Mouse (Mus musculus): ENCODE results near the gene Clock.

DNA sequence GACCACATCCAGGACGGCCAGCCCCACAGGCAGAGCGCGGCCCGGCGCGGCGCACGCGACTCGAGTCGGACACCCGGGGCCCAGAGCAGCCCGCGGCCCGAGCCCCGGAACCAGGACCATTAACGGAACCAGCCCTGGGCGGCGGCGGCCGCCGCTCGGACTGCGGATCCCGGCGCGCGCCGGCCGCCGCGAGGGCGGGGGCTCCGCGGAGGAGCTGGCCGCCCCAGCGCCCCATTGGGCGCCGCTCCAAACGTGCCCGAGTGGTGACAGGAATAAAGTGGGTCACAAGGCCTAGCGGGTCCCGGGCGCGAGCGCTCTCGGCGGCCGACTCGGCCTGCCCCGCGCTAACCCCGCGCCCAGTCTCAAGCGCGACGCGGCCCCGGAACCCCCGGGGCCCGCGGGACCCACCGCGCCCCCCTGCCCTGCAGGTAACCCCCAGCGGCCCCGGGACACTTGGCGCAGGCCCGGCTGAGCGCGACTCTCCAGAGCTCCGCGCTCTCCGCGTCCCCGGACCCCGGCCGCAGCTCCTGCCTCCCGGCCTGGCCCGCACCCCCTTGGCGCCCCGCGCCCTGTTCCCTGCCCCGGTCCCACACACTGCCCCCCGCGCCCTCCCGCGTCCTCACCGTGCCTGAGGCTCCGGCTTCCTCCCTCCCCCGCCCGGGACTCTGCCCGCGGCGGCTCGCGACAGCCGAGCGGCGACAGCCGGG is 694 bp downstream of the Clock start:
- TF ChIP-seq CTCF (IDR thresholded peaks at IDR 0.05; ENCODE audit: borderline replicate concordance, insufficient read depth, low read depth, low read length) = no peak
- no peak for TF ChIP-seq POLR2A (IDR thresholded peaks at IDR 0.05; ENCODE audit: borderline replicate concordance, insufficient read depth, low read length)
